Mouse (Mus musculus) neural tube, embryonic 13.5 days (tissue): ENCODE results near the gene Prelid1. TPM values are rescaled to one million over a fixed set of nuclear protein-coding genes. Genes with fewer than 3 reads are reported as not detected.

ENCODE experiments used
- ATAC-seq: fragments of 200-750 bp; cut with Nextera tagmentation; 2 replicates; pipeline ENCODE4 v1.8.0; 2017; ENCODE audit warnings: low read depth, mild to moderate bottlenecking, moderate TSS enrichment, moderate library complexity
- H3K27ac ChIP-seq: fragments of 300-500 bp; sonication (generic); replicated peaks from 2 replicates; pipeline ENCODE4 v1.5.1; 2015; ENCODE audit warnings: moderate library complexity, mild to moderate bottlenecking, inconsistent platforms
- H3K27me3 ChIP-seq: fragments of 300-500 bp; sonication (generic); 2 replicates; pipeline ENCODE4 v1.6.1; 2015; ENCODE audit warnings: mild to moderate bottlenecking, inconsistent platforms
- H3K36me3 ChIP-seq: fragments of 300-500 bp; sonication (generic); 2 replicates; pipeline ENCODE4 v1.6.1; 2015; ENCODE audit warnings: mild to moderate bottlenecking, inconsistent platforms
- H3K4me1 ChIP-seq: fragments of 300-500 bp; sonication (generic); replicated peaks from 2 replicates; pipeline ENCODE4 v1.6.1; 2015; ENCODE audit warnings: inconsistent platforms
- H3K4me2 ChIP-seq: fragments of 300-500 bp; sonication (generic); 2 replicates; pipeline ENCODE4 v1.6.1; 2015; ENCODE audit warnings: inconsistent platforms, mild to moderate bottlenecking, moderate library complexity
- H3K4me3 ChIP-seq: fragments of 300-500 bp; sonication (generic); 2 replicates; pipeline ENCODE4 v1.5.1; 2015; ENCODE audit warnings: mild to moderate bottlenecking, inconsistent platforms
- H3K9ac ChIP-seq: fragments of 300-500 bp; sonication (generic); 2 replicates; pipeline ENCODE4 v1.6.1; 2015; ENCODE audit warnings: moderate library complexity, mild to moderate bottlenecking, inconsistent platforms
- H3K9me3 ChIP-seq: fragments of 300-500 bp; sonication (generic); 2 replicates; pipeline ENCODE4 v1.6.1; 2016; ENCODE audit warnings: inconsistent platforms
- WGBS: fragments of 180-500 bp; shearing (Covaris S2); methylation state at CpG from one replicate; pipeline ENCODE4 v1.1.7; 2015; 5-methylcytosine and 5-hydroxymethylcytosine counted together
- polyA plus RNA-seq: library from polyadenylated mRNA; unstranded; fragments of >200 nt; fragmentation: Nextera tagmentation; extraction: Ambion mirVana; gene quantifications from 2 replicates; pipeline ENCODE4 v1.2.1, GENCODE M21; 2015

Gene Prelid1
- polyA plus RNA-seq, 1 experiment from 2014 or later, result 299 TPM

GRCm38 (mm10) chr13:55370234-55370633 lies 49.9 kb downstream of the Prelid1 start:
- Histone ChIP-seq H3K9ac (no peak overlapping the region), H3K4me1 (no peaks in the 10 kb centered on the region), H3K9me3 (no peaks in the 10 kb centered on the region), H3K27me3 (peaks cover 33% of the 10 kb centered on the region), H3K36me3 (no peaks in the 10 kb centered on the region), H3K27ac (no peak overlapping the region), H3K4me2 (no peak overlapping the region), H3K4me3 (no peak overlapping the region)
- 64% methylated on average over 3 of the region's 3 CpGs for WGBS
- ATAC-seq, result no peak

GRCm38 (mm10) chr13:55371007-55371681 lies 50.8 kb downstream of the Prelid1 start:
- H3K27ac ChIP-seq, result no peak overlapping the region
- no peak overlapping the region for H3K9ac ChIP-seq
- no peak overlapping the region for H3K4me2 ChIP-seq
- H3K9me3 ChIP-seq, result no peaks in the 10 kb centered on the region
- peaks cover 37% of the 10 kb centered on the region for H3K27me3 ChIP-seq
- H3K4me1 ChIP-seq, result no peaks in the 10 kb centered on the region
- no peak for ATAC-seq
- WGBS, result 67% methylated on average over 8 of the region's 8 CpGs
- no peak overlapping the region for H3K4me3 ChIP-seq
- no peaks in the 10 kb centered on the region for H3K36me3 ChIP-seq

- Histone ChIP-seq H3K36me3 (no peaks in the 10 kb centered on the region), H3K9me3 (no peaks in the 10 kb centered on the region), H3K4me3 (no peak overlapping the region), H3K4me1 (no peaks in the 10 kb centered on the region), H3K27me3 (peaks cover 37% of the 10 kb centered on the region), H3K9ac (no peak overlapping the region), H3K27ac (no peak overlapping the region), H3K4me2 (no peak overlapping the region)
- no peak for ATAC-seq
- WGBS, result 72% methylated on average over 5 of the region's 5 CpGs
Observed at GRCm38 (mm10) chr13:55371740-55372139, 51.4 kb downstream of the Prelid1 start.

GRCm38 (mm10) chr13:55374206-55374924 lies 54.1 kb downstream of the Prelid1 start:
- no peak overlapping the region for H3K9ac ChIP-seq
- no peak for ATAC-seq
- H3K9me3 ChIP-seq, result no peaks in the 10 kb centered on the region
- no peak overlapping the region for H3K27ac ChIP-seq
- no peaks in the 10 kb centered on the region for H3K36me3 ChIP-seq
- H3K27me3 ChIP-seq, result peaks cover 57% of the 10 kb centered on the region
- H3K4me3 ChIP-seq, result no peak overlapping the region
- no peak overlapping the region for H3K4me2 ChIP-seq
- 57% methylated on average over 6 of the region's 6 CpGs for WGBS
- H3K4me1 ChIP-seq, result no peaks in the 10 kb centered on the region

Other genes starting within 250 kb of the Prelid1 start
- gene Uimc1, start 220.2 kb upstream of the Prelid1 start, polyA plus RNA-seq, result 17.1 and 19.8 TPM in 2 replicates
- gene Zfp346, start 215.2 kb upstream of the Prelid1 start, polyA plus RNA-seq, result 23.5 and 25.3 TPM in 2 replicates
- not detected in 2 replicates for gene Gm17617, start 187.0 kb upstream of the Prelid1 start, polyA plus RNA-seq
- gene Fgfr4, start 167.9 kb upstream of the Prelid1 start, polyA plus RNA-seq, result 1.1 and 1.9 TPM in 2 replicates
- 58.1 and 62.2 TPM in 2 replicates for gene Nsd1, start 110.7 kb upstream of the Prelid1 start, polyA plus RNA-seq
- 89.1 and 97.9 TPM in 2 replicates for gene Rab24, start 1.4 kb downstream of the Prelid1 start, polyA plus RNA-seq
- gene Mxd3, start 9.3 kb downstream of the Prelid1 start, polyA plus RNA-seq, result 9.7 and 11.2 TPM in 2 replicates
- 56.6 and 59.4 TPM in 2 replicates for gene Lman2, start 42.3 kb downstream of the Prelid1 start, polyA plus RNA-seq
- 0.13 and 0.87 TPM in 2 replicates for gene Rgs14, start 49.2 kb downstream of the Prelid1 start, polyA plus RNA-seq
- not detected in 2 replicates for gene Slc34a1, start 77.7 kb downstream of the Prelid1 start, polyA plus RNA-seq
- 0.83 TPM in 1 of 2 replicates, not detected in the other for gene Pfn3, start 94.7 kb downstream of the Prelid1 start, polyA plus RNA-seq
- gene F12, start 106.3 kb downstream of the Prelid1 start, polyA plus RNA-seq, result 0.25 TPM in 1 of 2 replicates, not detected in the other
- gene Grk6, start 124.6 kb downstream of the Prelid1 start, polyA plus RNA-seq, result 35.7 and 38.5 TPM in 2 replicates
- gene Prr7, start 143.8 kb downstream of the Prelid1 start, polyA plus RNA-seq, result 2.5 and 3.1 TPM in 2 replicates
- gene Dbn1, start 167.6 kb downstream of the Prelid1 start, polyA plus RNA-seq, result 574 and 615 TPM in 2 replicates
- gene Pdlim7, start 193.2 kb downstream of the Prelid1 start, polyA plus RNA-seq, result 155 and 167 TPM in 2 replicates
- gene Dok3, start 208.8 kb downstream of the Prelid1 start, polyA plus RNA-seq, result 4.2 and 4.6 TPM in 2 replicates
- 51.6 and 54.4 TPM in 2 replicates for gene Ddx41, start 216.2 kb downstream of the Prelid1 start, polyA plus RNA-seq